Mouse (Mus musculus) naive thymus-derived CD4-positive, alpha-beta T cell, adult 2 months (primary cell): ENCODE data around the gene Gm27027.

Source experiments
- DNase-seq: peaks from one replicate; pipeline ENCODE4 v3.0.0-alpha.2; 2011; ENCODE audit warnings: low read depth

The Gm27027 gene

DNA sequence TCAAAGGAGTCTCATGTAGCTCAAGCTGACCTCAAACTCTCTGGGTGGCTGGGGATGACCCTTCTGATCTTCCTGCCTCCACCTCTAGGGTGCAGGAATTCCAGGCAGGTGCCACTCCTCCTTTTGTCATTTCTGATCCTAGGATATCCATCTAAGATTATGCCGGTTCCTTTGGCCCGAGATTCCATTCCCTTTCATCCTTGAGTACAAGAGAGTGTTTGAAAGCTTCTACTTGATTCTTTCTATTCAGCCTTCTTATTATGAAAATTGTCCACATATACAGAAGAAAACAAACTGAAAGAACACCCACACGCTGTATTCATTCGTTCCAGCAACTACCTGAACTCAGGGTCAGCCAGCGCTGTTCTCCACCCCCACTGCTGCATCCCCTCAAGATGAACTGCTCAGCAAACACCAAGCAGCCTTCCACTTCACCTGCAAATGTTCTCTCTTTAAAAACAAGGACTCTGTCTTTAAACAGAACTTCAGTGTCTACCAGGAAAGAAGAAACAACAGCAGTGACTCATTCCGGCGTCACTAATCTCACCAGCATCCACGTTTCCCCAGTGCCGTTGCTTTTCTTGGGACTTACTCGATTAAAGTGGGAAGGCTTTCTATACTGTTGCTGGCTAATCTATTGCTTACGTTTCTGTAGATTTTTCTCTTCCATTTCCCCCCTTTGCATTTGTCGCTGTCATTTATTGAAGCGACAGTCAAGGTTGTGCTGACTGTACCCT lies 68.3 kb downstream of the Gm27027 start:
- DNase-seq = no peak

- DNase-seq = no peak
Observed at GRCm38 (mm10) chr2:93926141-93926540, 70.0 kb downstream of the Gm27027 start.

- no peak for DNase-seq
Observed at GRCm38 (mm10) chr2:93919093-93919492, 77.1 kb downstream of the Gm27027 start.

GRCm38 (mm10) chr2:93913552-93913951 lies 82.6 kb downstream of the Gm27027 start:
- DNase-seq = no peak

GRCm38 (mm10) chr2:93911942-93912341 lies 84.2 kb downstream of the Gm27027 start:
- DNase-seq = no peak

- DNase-seq = no peak
Observed at GRCm38 (mm10) chr2:93909716-93910115, 86.4 kb downstream of the Gm27027 start.

DNA sequence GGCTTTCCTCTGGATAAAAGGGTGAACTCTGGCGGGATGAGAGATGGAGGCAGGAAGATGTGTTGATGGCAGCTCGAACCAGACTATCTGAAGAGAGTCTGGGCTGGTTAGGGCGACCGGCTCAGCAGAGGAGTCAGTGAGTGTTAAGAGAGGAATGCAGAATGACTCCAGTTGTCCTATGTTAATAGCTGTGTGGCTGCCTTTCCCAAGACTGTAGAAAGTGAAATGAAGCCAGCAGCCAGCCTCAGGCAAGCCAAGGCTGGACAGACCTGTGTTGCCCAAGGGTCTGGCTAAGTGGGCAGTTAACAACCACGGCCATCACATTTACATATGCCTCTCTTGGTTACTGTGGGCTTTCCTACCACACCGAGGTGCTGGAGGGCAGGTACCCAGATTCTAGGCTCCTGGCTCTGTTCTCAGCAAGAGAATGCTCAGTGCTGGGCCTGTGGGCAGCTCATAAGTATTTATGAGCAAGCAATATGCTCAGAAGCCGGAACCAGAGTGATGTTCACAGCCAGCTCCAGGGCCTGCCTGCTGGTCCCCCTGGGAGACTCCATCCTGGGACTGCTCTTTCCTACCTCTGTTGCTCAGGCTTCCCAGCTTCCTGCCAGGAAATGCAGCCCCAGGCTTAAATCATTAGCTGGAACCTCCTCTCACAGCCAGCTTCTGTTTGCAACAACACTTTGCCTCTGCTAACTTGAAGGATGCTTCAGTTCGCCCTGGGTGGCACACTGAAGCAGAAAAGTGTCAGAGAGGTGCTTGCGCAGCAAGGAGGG lies 88.4 kb downstream of the Gm27027 start:
- no peak for DNase-seq
